Mouse (Mus musculus): ENCODE results near the gene Bpi. TPM values are rescaled to one million over a fixed set of nuclear protein-coding genes. Genes with fewer than 3 reads are reported as not detected.

The Bpi gene
- 0.06 and 0.07 TPM in 2 replicates for polyA plus RNA-seq (2012; rRNA removed)

DNA sequence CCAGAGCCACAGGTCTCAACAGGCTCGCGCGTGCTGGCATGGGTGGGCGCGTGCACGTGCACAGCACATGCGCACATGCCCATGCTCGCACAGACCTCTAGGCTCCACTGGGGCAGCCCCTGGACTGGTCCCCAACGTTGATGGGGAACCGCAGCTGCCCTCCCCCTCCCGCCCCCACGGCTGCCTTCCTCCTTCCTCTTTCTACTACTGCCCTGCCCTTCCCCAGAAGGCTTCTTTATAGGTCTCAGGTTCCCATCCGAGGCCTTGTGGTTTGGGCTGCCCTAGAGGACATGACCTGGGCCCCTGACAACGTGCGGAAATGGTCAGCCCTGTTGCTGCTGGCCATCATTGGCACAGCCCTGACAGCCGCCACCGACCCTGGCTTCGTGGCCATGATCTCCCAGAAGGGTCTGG, at the start of gene Bpi:
TSS of gene Bpi (plus strand) at position 90 of the 414 bp plus-strand sequence.
- H3K36me3 ChIP-seq (ENCODE audit: control insufficient read depth, insufficient read depth, low read length): no peaks in the 10 kb centered on the region
- no peaks in the 10 kb centered on the region for H3K4me1 ChIP-seq (ENCODE audit: control insufficient read depth, insufficient read depth, low read length)
- WGBS: 56% methylated on average over 18 of the region's 18 CpGs
- no peak within 1 kb of the TSS for H3K27ac ChIP-seq (ENCODE audit: insufficient read depth, low read depth, low read length)
- H3K4me3 ChIP-seq (ENCODE audit: insufficient read depth, low read depth, low read length): no peak within 1 kb of the TSS
- DNase-seq: no peak
- no peaks in the 10 kb centered on the region for H3K27me3 ChIP-seq (replicated peaks; ENCODE audit: control insufficient read depth, insufficient read depth, low read length)
- TF ChIP-seq POLR2A (IDR thresholded peaks at IDR 0.05; ENCODE audit: low read depth, low read length): no peak
- TF ChIP-seq CTCF (conservative IDR thresholded peaks at IDR 0.05; ENCODE audit: insufficient read depth, insufficient read length, low read depth, low read length): no peak

DNA sequence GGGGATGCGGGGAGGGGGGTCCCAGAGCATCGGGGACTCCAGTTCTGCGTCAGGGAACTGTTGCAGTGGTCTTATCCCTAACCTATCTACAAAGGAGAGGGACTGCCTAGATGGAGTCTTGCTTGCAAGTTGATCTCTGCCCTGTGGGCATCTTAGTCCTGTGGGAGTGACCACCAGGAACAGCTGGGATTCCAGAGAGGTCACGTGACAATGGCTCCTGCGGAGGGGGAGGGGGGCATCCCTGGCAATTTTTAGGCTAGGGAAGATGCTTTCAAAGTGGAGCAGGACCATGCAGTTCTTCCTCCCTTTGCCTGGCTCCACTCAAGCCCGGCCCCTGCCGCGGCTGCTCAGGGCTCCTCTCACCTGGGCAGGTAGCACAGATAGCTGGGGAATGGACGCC, 48.1 kb upstream of the Bpi start:
- Histone ChIP-seq H3K27me3 (replicated peaks; ENCODE audit: control insufficient read depth, insufficient read depth, low read length) (no peaks in the 10 kb centered on the region), H3K27ac (ENCODE audit: insufficient read depth, low read depth, low read length) (no peak overlapping the region), H3K4me1 (ENCODE audit: control insufficient read depth, insufficient read depth, low read length) (peaks cover 10% of the 10 kb centered on the region; the same call in 1 of the 2 replicates), H3K4me3 (ENCODE audit: insufficient read depth, low read depth, low read length) (no peak overlapping the region), H3K36me3 (ENCODE audit: control insufficient read depth, insufficient read depth, low read length) (no peaks in the 10 kb centered on the region)
- TF ChIP-seq POLR2A (IDR thresholded peaks at IDR 0.05; ENCODE audit: low read depth, low read length): no peak
- no peak for TF ChIP-seq CTCF (conservative IDR thresholded peaks at IDR 0.05; ENCODE audit: insufficient read depth, insufficient read length, low read depth, low read length)
- no peak for DNase-seq
- WGBS: 49% methylated on average over 9 of the region's 9 CpGs

DNA sequence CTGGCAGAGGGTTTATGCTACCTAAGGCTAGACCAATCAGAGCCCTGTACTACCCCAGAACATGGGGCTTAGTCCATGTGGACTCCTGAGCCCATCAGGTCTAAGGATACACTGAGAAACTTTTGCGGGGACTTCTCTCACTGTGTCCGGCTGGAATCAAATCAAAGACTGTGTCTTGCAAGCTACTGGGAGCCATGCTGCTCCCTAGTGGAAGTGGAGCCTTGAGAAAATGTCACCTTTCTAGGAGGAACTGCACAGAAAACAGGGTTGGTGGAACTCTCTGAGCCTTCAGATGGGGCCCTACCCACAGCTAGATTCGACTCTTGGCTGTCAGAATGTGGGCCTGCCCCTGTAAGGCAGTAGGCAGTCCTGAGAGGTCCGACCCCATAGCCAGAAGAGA, 47.4 kb upstream of the Bpi start:
- Histone ChIP-seq H3K36me3 (ENCODE audit: control insufficient read depth, insufficient read depth, low read length) (no peaks in the 10 kb centered on the region), H3K4me1 (ENCODE audit: control insufficient read depth, insufficient read depth, low read length) (peaks cover 15% of the 10 kb centered on the region; the same call in 1 of the 2 replicates), H3K4me3 (ENCODE audit: insufficient read depth, low read depth, low read length) (no peak overlapping the region), H3K27me3 (replicated peaks; ENCODE audit: control insufficient read depth, insufficient read depth, low read length) (no peaks in the 10 kb centered on the region), H3K27ac (ENCODE audit: insufficient read depth, low read depth, low read length) (no peak overlapping the region)
- no peak for DNase-seq
- WGBS: 67% methylated on average over 4 of the region's 4 CpGs
- no peak for TF ChIP-seq CTCF (conservative IDR thresholded peaks at IDR 0.05; ENCODE audit: insufficient read depth, insufficient read length, low read depth, low read length)
- TF ChIP-seq POLR2A (IDR thresholded peaks at IDR 0.05; ENCODE audit: low read depth, low read length): no peak

DNA sequence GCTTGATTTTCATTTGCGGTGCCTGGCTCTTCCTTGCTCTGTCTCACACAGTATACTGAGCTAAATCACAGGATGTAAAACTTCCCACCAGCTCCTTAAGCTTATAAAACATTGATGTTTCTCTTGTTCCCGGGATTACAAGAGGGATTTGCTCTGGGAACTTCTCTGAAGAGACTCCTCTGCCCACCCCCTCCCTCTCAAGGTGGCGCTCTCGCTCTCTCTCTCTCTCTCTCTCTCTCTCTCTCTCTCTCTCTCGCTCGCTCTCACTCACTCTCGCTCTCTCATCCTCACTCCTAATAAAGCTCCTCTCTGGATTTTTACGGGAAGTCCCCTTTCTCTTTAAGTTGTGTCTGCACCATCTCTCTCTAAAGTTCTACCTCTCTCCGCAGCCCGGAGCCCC, 46.9 kb upstream of the Bpi start:
- Histone ChIP-seq H3K27me3 (replicated peaks; ENCODE audit: control insufficient read depth, insufficient read depth, low read length) (no peaks in the 10 kb centered on the region), H3K4me1 (ENCODE audit: control insufficient read depth, insufficient read depth, low read length) (peaks cover 19% of the 10 kb centered on the region; the same call in 1 of the 2 replicates), H3K27ac (ENCODE audit: insufficient read depth, low read depth, low read length) (no peak overlapping the region), H3K36me3 (ENCODE audit: control insufficient read depth, insufficient read depth, low read length) (no peaks in the 10 kb centered on the region), H3K4me3 (ENCODE audit: insufficient read depth, low read depth, low read length) (no peak overlapping the region)
- no peak for TF ChIP-seq POLR2A (IDR thresholded peaks at IDR 0.05; ENCODE audit: low read depth, low read length)
- TF ChIP-seq CTCF (conservative IDR thresholded peaks at IDR 0.05; ENCODE audit: insufficient read depth, insufficient read length, low read depth, low read length): no peak
- WGBS: 39% methylated on average over 10 of the region's 10 CpGs
- no peak for DNase-seq

DNA sequence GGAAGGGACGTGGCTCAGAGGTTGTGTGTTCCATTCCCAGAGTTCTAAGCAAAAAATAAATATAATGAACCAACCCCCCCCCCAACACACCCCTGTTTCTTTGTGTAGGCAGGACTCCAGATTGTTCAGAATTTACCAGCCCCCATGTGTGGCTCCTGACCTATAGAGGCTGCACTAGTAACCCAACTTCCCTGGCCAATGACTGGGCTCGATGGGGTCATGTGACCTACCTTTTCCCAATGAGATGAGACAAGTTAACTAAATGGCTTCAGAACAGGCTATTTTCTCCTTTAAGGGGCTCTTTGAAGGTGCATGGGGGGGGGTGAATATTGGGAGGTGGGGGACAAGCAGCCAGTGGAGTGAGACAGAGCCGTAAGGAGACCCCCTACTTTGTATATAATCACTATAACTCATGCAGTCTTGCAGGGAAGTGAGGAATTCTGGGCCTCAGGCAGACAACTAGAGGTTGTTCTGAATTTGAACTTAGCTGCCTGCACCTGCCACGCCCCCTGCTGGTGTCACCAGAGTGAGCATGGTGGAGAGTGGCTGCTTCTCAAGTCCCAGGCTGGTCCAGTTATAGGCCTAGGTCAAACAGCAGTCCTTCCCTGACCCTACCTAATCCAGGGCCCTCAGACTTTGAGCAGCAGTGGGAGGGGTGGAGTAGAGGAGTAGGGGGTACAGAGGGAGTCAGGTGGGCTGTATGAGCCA, 46.0 kb upstream of the Bpi start:
- 76% methylated on average over 4 of the region's 4 CpGs for WGBS
- Histone ChIP-seq H3K27ac (ENCODE audit: insufficient read depth, low read depth, low read length) (no peak overlapping the region), H3K4me1 (ENCODE audit: control insufficient read depth, insufficient read depth, low read length) (peaks cover 23% of the 10 kb centered on the region; the same call in 1 of the 2 replicates), H3K36me3 (ENCODE audit: control insufficient read depth, insufficient read depth, low read length) (no peaks in the 10 kb centered on the region), H3K27me3 (replicated peaks; ENCODE audit: control insufficient read depth, insufficient read depth, low read length) (no peaks in the 10 kb centered on the region), H3K4me3 (ENCODE audit: insufficient read depth, low read depth, low read length) (no peak overlapping the region)
- DNase-seq: no peak
- TF ChIP-seq CTCF (conservative IDR thresholded peaks at IDR 0.05; ENCODE audit: insufficient read depth, insufficient read length, low read depth, low read length) (peak; percentile 49), POLR2A (IDR thresholded peaks at IDR 0.05; ENCODE audit: low read depth, low read length) (no peak)

DNA sequence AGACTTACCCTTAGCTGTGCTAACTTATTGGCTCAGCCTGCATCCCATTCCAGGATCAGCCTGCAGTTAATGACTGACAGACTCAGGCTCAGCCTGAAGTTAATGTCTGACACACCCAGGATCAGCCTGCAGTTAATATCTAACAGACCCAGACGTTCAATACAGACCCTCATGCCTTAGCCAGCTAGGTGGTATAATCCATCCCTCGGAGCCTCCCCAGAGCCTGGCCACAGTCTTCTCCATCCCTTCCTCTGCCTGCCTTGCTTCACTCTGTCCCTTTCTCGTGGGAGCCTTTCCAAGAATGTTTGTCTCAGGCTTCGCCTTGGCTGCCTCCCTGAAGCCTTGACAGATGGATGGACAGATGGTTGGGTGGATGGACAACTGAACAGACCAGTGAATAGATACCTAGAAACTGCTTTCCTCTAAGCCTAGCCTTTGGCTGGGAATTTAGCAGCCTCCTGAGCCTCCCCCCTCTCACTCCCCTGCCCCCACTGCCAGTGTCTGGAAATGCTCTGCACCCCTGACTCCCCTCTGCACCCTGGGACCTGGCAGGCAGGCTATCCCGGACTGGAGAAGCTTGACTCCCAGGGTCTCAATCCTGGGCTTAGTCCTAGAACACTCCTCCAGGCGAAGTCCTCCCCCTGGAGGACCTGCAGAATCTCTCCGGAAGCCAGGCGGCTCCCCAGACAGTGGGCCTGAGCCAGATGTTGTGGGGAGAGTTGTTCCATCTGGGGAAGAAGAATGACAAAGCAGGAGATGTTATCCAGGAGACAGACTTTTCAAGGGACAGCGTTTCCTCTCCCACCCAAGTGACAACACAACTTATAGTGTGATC, 42.4 kb upstream of the Bpi start:
- DNase-seq: peak; percentile 88
- 35% methylated on average over 9 of the region's 9 CpGs for WGBS
- TF ChIP-seq POLR2A (IDR thresholded peaks at IDR 0.05; ENCODE audit: low read depth, low read length) (no peak), CTCF (conservative IDR thresholded peaks at IDR 0.05; ENCODE audit: insufficient read depth, insufficient read length, low read depth, low read length) (no peak)
- no peak overlapping the region for H3K4me3 ChIP-seq (ENCODE audit: insufficient read depth, low read depth, low read length)
- H3K36me3 ChIP-seq (ENCODE audit: control insufficient read depth, insufficient read depth, low read length): no peaks in the 10 kb centered on the region
- H3K4me1 ChIP-seq (ENCODE audit: control insufficient read depth, insufficient read depth, low read length): peaks cover 18% of the 10 kb centered on the region; the same call in 1 of the 2 replicates
- no peaks in the 10 kb centered on the region for H3K27me3 ChIP-seq (replicated peaks; ENCODE audit: control insufficient read depth, insufficient read depth, low read length)
- peak overlapping the region; percentile 17; the same call in 1 of the 2 replicates for H3K27ac ChIP-seq (ENCODE audit: insufficient read depth, low read depth, low read length)

DNA sequence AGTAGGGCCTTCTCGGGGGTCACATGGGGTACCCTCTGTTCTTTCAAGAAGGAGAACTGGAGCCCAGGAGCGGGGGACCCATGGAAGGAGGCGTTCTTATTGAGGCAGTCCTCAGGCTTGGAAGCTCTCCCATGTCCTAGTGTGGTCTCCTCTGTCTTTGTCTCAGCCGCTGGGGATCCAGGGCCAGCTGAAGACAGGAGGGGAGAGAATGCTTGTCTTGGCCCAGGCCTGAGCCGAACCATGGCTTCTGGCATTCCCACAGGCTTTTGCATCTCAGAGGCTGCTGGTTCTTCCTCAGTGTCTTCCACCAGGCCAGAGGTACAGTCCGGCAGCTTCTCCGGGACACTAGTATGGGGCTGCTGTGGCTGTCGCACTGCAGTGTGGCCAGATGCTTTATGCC, 41.4 kb upstream of the Bpi start:
- no peak for DNase-seq
- Histone ChIP-seq H3K4me1 (ENCODE audit: control insufficient read depth, insufficient read depth, low read length) (peaks cover 18% of the 10 kb centered on the region; the same call in 1 of the 2 replicates), H3K27me3 (replicated peaks; ENCODE audit: control insufficient read depth, insufficient read depth, low read length) (no peaks in the 10 kb centered on the region), H3K4me3 (ENCODE audit: insufficient read depth, low read depth, low read length) (no peak overlapping the region), H3K36me3 (ENCODE audit: control insufficient read depth, insufficient read depth, low read length) (no peaks in the 10 kb centered on the region), H3K27ac (ENCODE audit: insufficient read depth, low read depth, low read length) (no peak overlapping the region)
- 86% methylated on average over 8 of the region's 8 CpGs for WGBS
- no peak for TF ChIP-seq POLR2A (IDR thresholded peaks at IDR 0.05; ENCODE audit: low read depth, low read length)
- TF ChIP-seq CTCF (conservative IDR thresholded peaks at IDR 0.05; ENCODE audit: insufficient read depth, insufficient read length, low read depth, low read length): no peak

Data from kidney, adult 2 months (tissue).